8 mouse cellular contexts compared by ENCODE assay signal in genomic region chr3:87768844-87769243, GRCm38 (mm10). TPM values are rescaled to one million over a fixed set of nuclear protein-coding genes. Genes with fewer than 3 reads are reported as not detected.
DNase-seq lines count a peak whose midpoint lies in the region; ATAC-seq and TF ChIP-seq lines count a peak whose summit lies in the region.

No protein-coding gene starts in this region.

- TF ChIP-seq POLR2A in olfactory bulb, adult 2 months (IDR thresholded peaks at IDR 0.05; ENCODE audit: insufficient read depth, low read depth, low read length): no peak

- H3K9ac ChIP-seq in embryonic facial prominence, embryonic 13.5 days: peak overlapping the region; percentile 65
- peak overlapping the region; percentile 73 for H3K9ac ChIP-seq in heart, embryonic 14.5 days (ENCODE audit: low read length)
- peak overlapping the region; percentile 55 for H3K9ac ChIP-seq in kidney, postnatal 0 days (ENCODE audit: low read depth, low read length)
- H3K9ac ChIP-seq in lung, embryonic 15.5 days: peak overlapping the region; percentile 58

- ATAC-seq in embryonic facial prominence, embryonic 13.5 days (ENCODE audit: insufficient number of reproducible peaks, insufficient read depth, low FRiP score, low TSS enrichment, low read depth): no peak
- peak; percentile 76 for ATAC-seq in heart, embryonic 14.5 days (ENCODE audit: insufficient number of reproducible peaks, insufficient read depth, low FRiP score, low read depth)
- ATAC-seq in kidney, postnatal 0 days (replicated peaks; ENCODE audit: low FRiP score, low read depth): peak; percentile 83
- ATAC-seq in lung, embryonic 15.5 days (ENCODE audit: borderline replicate concordance, extremely low read depth, low FRiP score, low TSS enrichment): peak; percentile 75

- WGBS in embryonic facial prominence, embryonic 13.5 days: under 1% methylated on average over 31 of the region's 37 CpGs
- under 1% methylated on average over 36 of the region's 37 CpGs for WGBS in heart, embryonic 14.5 days
- under 1% methylated on average over 36 of the region's 37 CpGs for WGBS in kidney, postnatal 0 days
- under 1% methylated on average over 35 of the region's 37 CpGs for WGBS in lung, embryonic 15.5 days
- 3% methylated on average over 37 of the region's 37 CpGs for WGBS in olfactory bulb, adult 2 months

- no peaks in the 10 kb centered on the region for H3K36me3 ChIP-seq in embryonic facial prominence, embryonic 13.5 days
- H3K36me3 ChIP-seq in heart, embryonic 14.5 days (ENCODE audit: control insufficient read depth, insufficient read depth, low read length): no peaks in the 10 kb centered on the region
- no peaks in the 10 kb centered on the region for H3K36me3 ChIP-seq in kidney, postnatal 0 days (ENCODE audit: insufficient read depth, low read length)
- H3K36me3 ChIP-seq in lung, embryonic 15.5 days: no peaks in the 10 kb centered on the region

- H3K4me3 ChIP-seq in embryonic facial prominence, embryonic 13.5 days: peak overlapping the region; percentile 52
- peak overlapping the region; percentile 49 to 63 for H3K4me3 ChIP-seq in heart, embryonic 14.5 days (ENCODE audit: control insufficient read depth in 1 of 2, insufficient read depth in 1 of 2, low read depth in 1 of 2, low read length in 2 of 2)
- H3K4me3 ChIP-seq in kidney, postnatal 0 days (replicated peaks; ENCODE audit: low read depth, low read length): peak overlapping the region; percentile 45
- H3K4me3 ChIP-seq in lung, embryonic 15.5 days: peak overlapping the region; percentile 56
- peak overlapping the region; percentile 35 for H3K4me3 ChIP-seq in olfactory bulb, adult 2 months (ENCODE audit: insufficient read depth, low read depth, low read length)

- H3K4me2 ChIP-seq in embryonic facial prominence, embryonic 13.5 days: peak overlapping the region; percentile 65
- peak overlapping the region; percentile 70 for H3K4me2 ChIP-seq in heart, embryonic 14.5 days (ENCODE audit: low read length)
- peak overlapping the region; percentile 69 for H3K4me2 ChIP-seq in kidney, postnatal 0 days (ENCODE audit: low read length)
- peak overlapping the region; percentile 71 for H3K4me2 ChIP-seq in lung, embryonic 15.5 days

- DNase-seq in A20 (ENCODE audit: low read depth, low spot score) (peak; percentile 78), WW6 (ENCODE audit: low read depth, low spot score) (peak; percentile 57)
- peak; percentile 95 for DNase-seq in kidney, postnatal 0 days (ENCODE audit: low spot score)
- DNase-seq in thymus, postnatal 10 days (ENCODE audit: low spot score in 2 of 2): peak; percentile 68 to 85

- H3K27ac ChIP-seq in embryonic facial prominence, embryonic 13.5 days: peak overlapping the region; percentile 57; the same call in 1 of the 2 replicates
- H3K27ac ChIP-seq in heart, embryonic 14.5 days (replicated peaks in 1 of 2; ENCODE audit: control insufficient read depth in 1 of 2, insufficient read depth in 1 of 2, low read depth in 2 of 2, low read length in 2 of 2): peak overlapping the region; percentile 67 to 76
- peak overlapping the region; percentile 86 for H3K27ac ChIP-seq in kidney, postnatal 0 days
- peak overlapping the region; percentile 96 for H3K27ac ChIP-seq in lung, embryonic 15.5 days
- H3K27ac ChIP-seq in olfactory bulb, adult 2 months (ENCODE audit: insufficient read depth, low read depth, low read length): no peak overlapping the region

- TF ChIP-seq CTCF in kidney, postnatal 0 days (IDR thresholded peaks at IDR 0.05; ENCODE audit: low read depth): peak; percentile 93
- TF ChIP-seq CTCF in olfactory bulb, adult 2 months (IDR thresholded peaks at IDR 0.05; ENCODE audit: insufficient read depth, low read depth, low read length): peak; percentile 84

- no peaks in the 10 kb centered on the region for H3K9me3 ChIP-seq in embryonic facial prominence, embryonic 13.5 days
- H3K9me3 ChIP-seq in heart, embryonic 14.5 days (ENCODE audit: control insufficient read depth, low read length): no peaks in the 10 kb centered on the region
- H3K9me3 ChIP-seq in kidney, postnatal 0 days (replicated peaks; ENCODE audit: low read length): no peaks in the 10 kb centered on the region
- H3K9me3 ChIP-seq in lung, embryonic 15.5 days: no peaks in the 10 kb centered on the region

- peaks cover 29% of the 10 kb centered on the region for H3K4me1 ChIP-seq in embryonic facial prominence, embryonic 13.5 days
- peaks cover 19 to 26% of the 10 kb centered on the region in 2 experiments for H3K4me1 ChIP-seq in heart, embryonic 14.5 days (ENCODE audit: control insufficient read depth in 2 of 2, insufficient read depth in 2 of 2, low read length in 2 of 2)
- H3K4me1 ChIP-seq in kidney, postnatal 0 days (replicated peaks; ENCODE audit: insufficient read depth, low read length): peaks cover 40% of the 10 kb centered on the region
- H3K4me1 ChIP-seq in lung, embryonic 15.5 days: peaks cover 45% of the 10 kb centered on the region
- peaks cover 11% of the 10 kb centered on the region for H3K4me1 ChIP-seq in olfactory bulb, adult 2 months (ENCODE audit: control insufficient read depth, insufficient read depth, low read length)

- peaks cover 37% of the 10 kb centered on the region for H3K27me3 ChIP-seq in embryonic facial prominence, embryonic 13.5 days
- H3K27me3 ChIP-seq in heart, embryonic 14.5 days (ENCODE audit: control insufficient read depth, insufficient read depth, low read length): peaks cover 20% of the 10 kb centered on the region
- no peaks in the 10 kb centered on the region for H3K27me3 ChIP-seq in kidney, postnatal 0 days (ENCODE audit: insufficient read depth, low read length)
- H3K27me3 ChIP-seq in lung, embryonic 15.5 days: no peaks in the 10 kb centered on the region; the same call in 1 of the 2 replicates

RNA-seq across cellular contexts. Expression of gene Lrrc71, which starts 20.4 kb away (rescaled TPM):
- 0.34 and 0.99 TPM in 2 replicates for polyA plus RNA-seq in embryonic facial prominence, embryonic 13.5 days (2015; fragmentation: Nextera tagmentation; extraction: Ambion mirVana)
- polyA plus RNA-seq in heart, embryonic 14.5 days (2014; fragmentation: Nextera tagmentation; extraction: Ambion mirVana): 0.12 and 0.32 TPM in 2 replicates
- 0.37 and 0.45 TPM in 2 replicates for polyA plus RNA-seq in kidney, postnatal 0 days (2015; fragmentation: Nextera tagmentation; extraction: Ambion mirVana)
- polyA plus RNA-seq in lung, embryonic 15.5 days (2015; fragmentation: Nextera tagmentation; extraction: Ambion mirVana): 1.3 and 1.6 TPM in 2 replicates
- polyA plus RNA-seq in olfactory bulb, adult 2 months (2012; ENCODE audit: insufficient read depth, insufficient read length, low replicate concordance, missing spikeins): not detected in 2 replicates

RNA-seq across cellular contexts. Expression of gene Ntrk1, which starts 26.1 kb away (rescaled TPM):
- polyA plus RNA-seq in embryonic facial prominence, embryonic 13.5 days (2015; fragmentation: Nextera tagmentation; extraction: Ambion mirVana): 1.8 TPM in 2 replicates
- polyA plus RNA-seq in heart, embryonic 14.5 days (2014; fragmentation: Nextera tagmentation; extraction: Ambion mirVana): 0.15 and 0.18 TPM in 2 replicates
- polyA plus RNA-seq in kidney, postnatal 0 days (2015; fragmentation: Nextera tagmentation; extraction: Ambion mirVana): 2.1 and 2.3 TPM in 2 replicates
- 1.2 and 2.5 TPM in 2 replicates for polyA plus RNA-seq in lung, embryonic 15.5 days (2015; fragmentation: Nextera tagmentation; extraction: Ambion mirVana)
- not detected in 2 replicates for polyA plus RNA-seq in olfactory bulb, adult 2 months (2012; ENCODE audit: insufficient read depth, insufficient read length, low replicate concordance, missing spikeins)

RNA-seq across cellular contexts. Expression of gene Insrr, which starts 27.9 kb away (rescaled TPM):
- polyA plus RNA-seq in embryonic facial prominence, embryonic 13.5 days (2015; fragmentation: Nextera tagmentation; extraction: Ambion mirVana): 0.78 and 0.80 TPM in 2 replicates
- 0.08 TPM in 1 of 2 replicates, not detected in the other for polyA plus RNA-seq in heart, embryonic 14.5 days (2014; fragmentation: Nextera tagmentation; extraction: Ambion mirVana)
- polyA plus RNA-seq in kidney, postnatal 0 days (2015; fragmentation: Nextera tagmentation; extraction: Ambion mirVana): 1.9 and 2.3 TPM in 2 replicates
- 0.09 and 0.16 TPM in 2 replicates for polyA plus RNA-seq in lung, embryonic 15.5 days (2015; fragmentation: Nextera tagmentation; extraction: Ambion mirVana)
- not detected in 2 replicates for polyA plus RNA-seq in olfactory bulb, adult 2 months (2012; ENCODE audit: insufficient read depth, insufficient read length, low replicate concordance, missing spikeins)

RNA-seq across cellular contexts. Expression of gene Pear1, which starts 55.3 kb away (rescaled TPM):
- polyA plus RNA-seq in embryonic facial prominence, embryonic 13.5 days (2015; fragmentation: Nextera tagmentation; extraction: Ambion mirVana): 12.5 and 15.6 TPM in 2 replicates
- polyA plus RNA-seq in heart, embryonic 14.5 days (2014; fragmentation: Nextera tagmentation; extraction: Ambion mirVana): 16.2 and 17.0 TPM in 2 replicates
- 31.6 and 35.4 TPM in 2 replicates for polyA plus RNA-seq in kidney, postnatal 0 days (2015; fragmentation: Nextera tagmentation; extraction: Ambion mirVana)
- polyA plus RNA-seq in lung, embryonic 15.5 days (2015; fragmentation: Nextera tagmentation; extraction: Ambion mirVana): 29.4 and 32.4 TPM in 2 replicates
- polyA plus RNA-seq in olfactory bulb, adult 2 months (2012; ENCODE audit: insufficient read depth, insufficient read length, low replicate concordance, missing spikeins): not detected in 2 replicates
